Mouse (Mus musculus): ENCODE data around the gene Sptan1. TPM values are rescaled to one million over a fixed set of nuclear protein-coding genes. Genes with fewer than 3 reads are reported as not detected.
A peak's percentile ranks its signal among the peaks of the same experiment; 100 is the strongest.
"Not testable (repeated sequence)": the region's sequence is repeated elsewhere in the genome, so short reads cannot be mapped to it uniquely, and the experiment has no call there.

Gene Sptan1
- polyA plus RNA-seq, 1 experiment from 2014 or later = 93.0 TPM

- peak overlapping the region; percentile 77 for H3K27ac ChIP-seq (ENCODE audit: low read length)
- no peaks in the 10 kb centered on the region for H3K36me3 ChIP-seq (ENCODE audit: control insufficient read depth, insufficient read depth)
- H3K9me3 ChIP-seq (replicated peaks; ENCODE audit: control insufficient read depth, low read length) = no peaks in the 10 kb centered on the region
- peak overlapping the region; percentile 76 for H3K4me3 ChIP-seq (ENCODE audit: low read length)
- H3K9ac ChIP-seq (ENCODE audit: low read length) = peak overlapping the region; percentile 80
- 55% methylated on average over 11 of the region's 11 CpGs for WGBS
- H3K27me3 ChIP-seq (ENCODE audit: control insufficient read depth, insufficient read depth, low read length) = no peaks in the 10 kb centered on the region
- no peak for ATAC-seq (replicated peaks; ENCODE audit: extremely low read depth, insufficient read depth, low FRiP score)
- peak overlapping the region; percentile 77 for H3K4me2 ChIP-seq (ENCODE audit: low read depth, low read length)
- H3K4me1 ChIP-seq (ENCODE audit: control insufficient read depth, insufficient read depth, low read length) = peaks cover 4% of the 10 kb centered on the region; the same call in 1 of the 2 replicates
Observed at GRCm38 (mm10) chr2:30048101-30048501, 82.7 kb downstream of the Sptan1 start.

GRCm38 (mm10) chr2:30048699-30049388 is 83.5 kb downstream of the Sptan1 start, which contains the start of gene Wdr34:
Gene Wdr34, minus strand, starts transcription at chr2:30048881.
- H3K4me1 ChIP-seq (ENCODE audit: control insufficient read depth, insufficient read depth, low read length) = peaks cover 4% of the 10 kb centered on the region; the same call in 1 of the 2 replicates
- peak within 1 kb of the TSS; percentile 77 for H3K4me2 ChIP-seq (ENCODE audit: low read depth, low read length)
- H3K27ac ChIP-seq (ENCODE audit: low read length) = peak within 1 kb of the TSS; percentile 96
- peak within 1 kb of the TSS; percentile 80 for H3K9ac ChIP-seq (ENCODE audit: low read length)
- no peaks in the 10 kb centered on the region for H3K36me3 ChIP-seq (ENCODE audit: control insufficient read depth, insufficient read depth)
- ATAC-seq (replicated peaks; ENCODE audit: extremely low read depth, insufficient read depth, low FRiP score) = peak; percentile 95
- peak within 1 kb of the TSS; percentile 76 for H3K4me3 ChIP-seq (ENCODE audit: low read length)
- no peaks in the 10 kb centered on the region for H3K9me3 ChIP-seq (replicated peaks; ENCODE audit: control insufficient read depth, low read length)
- H3K27me3 ChIP-seq (ENCODE audit: control insufficient read depth, insufficient read depth, low read length) = no peaks in the 10 kb centered on the region
- under 1% methylated on average over 52 of the region's 54 CpGs for WGBS

GRCm38 (mm10) chr2:30049831-30050230 is 84.5 kb downstream of the Sptan1 start:
- no peaks in the 10 kb centered on the region for H3K27me3 ChIP-seq (ENCODE audit: control insufficient read depth, insufficient read depth, low read length)
- no peak overlapping the region for H3K9ac ChIP-seq (ENCODE audit: low read length)
- peak overlapping the region; percentile 31 for H3K27ac ChIP-seq (ENCODE audit: low read length)
- no peaks in the 10 kb centered on the region for H3K36me3 ChIP-seq (ENCODE audit: control insufficient read depth, insufficient read depth)
- no peaks in the 10 kb centered on the region for H3K9me3 ChIP-seq (replicated peaks; ENCODE audit: control insufficient read depth, low read length)
- H3K4me3 ChIP-seq (ENCODE audit: low read length) = no peak overlapping the region
- no peak overlapping the region for H3K4me2 ChIP-seq (ENCODE audit: low read depth, low read length)
- H3K4me1 ChIP-seq (ENCODE audit: control insufficient read depth, insufficient read depth, low read length) = peaks cover 4% of the 10 kb centered on the region; the same call in 1 of the 2 replicates
- WGBS = 63% methylated on average over 3 of the region's 3 CpGs
- ATAC-seq (replicated peaks; ENCODE audit: extremely low read depth, insufficient read depth, low FRiP score) = no peak

- 30% methylated on average over 6 of the region's 6 CpGs for WGBS
- H3K4me2 ChIP-seq (ENCODE audit: low read depth, low read length) = no peak overlapping the region
- no peak overlapping the region for H3K4me3 ChIP-seq (ENCODE audit: low read length)
- H3K27ac ChIP-seq (ENCODE audit: low read length) = no peak overlapping the region
- no peak overlapping the region for H3K9ac ChIP-seq (ENCODE audit: low read length)
- H3K27me3 ChIP-seq (ENCODE audit: control insufficient read depth, insufficient read depth, low read length) = no peaks in the 10 kb centered on the region
- peaks cover 4% of the 10 kb centered on the region; the same call in 1 of the 2 replicates for H3K4me1 ChIP-seq (ENCODE audit: control insufficient read depth, insufficient read depth, low read length)
- H3K9me3 ChIP-seq (replicated peaks; ENCODE audit: control insufficient read depth, low read length) = no peaks in the 10 kb centered on the region
- no peaks in the 10 kb centered on the region for H3K36me3 ChIP-seq (ENCODE audit: control insufficient read depth, insufficient read depth)
- ATAC-seq (replicated peaks; ENCODE audit: extremely low read depth, insufficient read depth, low FRiP score) = no peak
Observed at GRCm38 (mm10) chr2:30051992-30052761, 86.8 kb downstream of the Sptan1 start.

GRCm38 (mm10) chr2:30055310-30055709 is 90.0 kb downstream of the Sptan1 start:
- not testable (repeated sequence) for H3K4me1 ChIP-seq (ENCODE audit: control insufficient read depth, insufficient read depth, low read length); H3K9me3 ChIP-seq (replicated peaks; ENCODE audit: control insufficient read depth, low read length); H3K27me3 ChIP-seq (ENCODE audit: control insufficient read depth, insufficient read depth, low read length); H3K9ac ChIP-seq (ENCODE audit: low read length); H3K4me3 ChIP-seq (ENCODE audit: low read length); H3K27ac ChIP-seq (ENCODE audit: low read length); ATAC-seq (replicated peaks; ENCODE audit: extremely low read depth, insufficient read depth, low FRiP score); H3K4me2 ChIP-seq (ENCODE audit: low read depth, low read length); H3K36me3 ChIP-seq (ENCODE audit: control insufficient read depth, insufficient read depth)
- WGBS = 94% methylated on average over 3 of the region's 3 CpGs

GRCm38 (mm10) chr2:30056736-30057135 is 91.4 kb downstream of the Sptan1 start:
- H3K27me3 ChIP-seq (ENCODE audit: control insufficient read depth, insufficient read depth, low read length) = no peaks in the 10 kb centered on the region
- no peak for ATAC-seq (replicated peaks; ENCODE audit: extremely low read depth, insufficient read depth, low FRiP score)
- no peaks in the 10 kb centered on the region for H3K36me3 ChIP-seq (ENCODE audit: control insufficient read depth, insufficient read depth)
- no peak overlapping the region for H3K27ac ChIP-seq (ENCODE audit: low read length)
- no peaks in the 10 kb centered on the region for H3K4me1 ChIP-seq (ENCODE audit: control insufficient read depth, insufficient read depth, low read length)
- no peaks in the 10 kb centered on the region for H3K9me3 ChIP-seq (replicated peaks; ENCODE audit: control insufficient read depth, low read length)
- no peak overlapping the region for H3K9ac ChIP-seq (ENCODE audit: low read length)
- whole genome bisulfite sequencing = 70% methylated on average over 3 of the region's 3 CpGs
- H3K4me2 ChIP-seq (ENCODE audit: low read depth, low read length) = no peak overlapping the region
- no peak overlapping the region for H3K4me3 ChIP-seq (ENCODE audit: low read length)

GRCm38 (mm10) chr2:30057223-30057904 is 92.0 kb downstream of the Sptan1 start, which contains the start of gene Set:
Gene Set, plus strand, starts transcription at chr2:30057378.
- WGBS = 48% methylated on average over 12 of the region's 12 CpGs
- Histone ChIP-seq H3K4me2 (ENCODE audit: low read depth, low read length) (no peak within 1 kb of the TSS), H3K27me3 (ENCODE audit: control insufficient read depth, insufficient read depth, low read length) (no peaks in the 10 kb centered on the region), H3K36me3 (ENCODE audit: control insufficient read depth, insufficient read depth) (no peaks in the 10 kb centered on the region), H3K4me3 (ENCODE audit: low read length) (no peak within 1 kb of the TSS), H3K9me3 (replicated peaks; ENCODE audit: control insufficient read depth, low read length) (no peaks in the 10 kb centered on the region), H3K9ac (ENCODE audit: low read length) (no peak within 1 kb of the TSS), H3K27ac (ENCODE audit: low read length) (no peak within 1 kb of the TSS), H3K4me1 (ENCODE audit: control insufficient read depth, insufficient read depth, low read length) (no peaks in the 10 kb centered on the region)
- ATAC-seq (replicated peaks; ENCODE audit: extremely low read depth, insufficient read depth, low FRiP score) = no peak

GRCm38 (mm10) chr2:30058418-30058817 is 93.1 kb downstream of the Sptan1 start:
- H3K4me2 ChIP-seq (ENCODE audit: low read depth, low read length) = no peak overlapping the region
- 59% methylated on average over 5 of the region's 5 CpGs for WGBS
- no peaks in the 10 kb centered on the region for H3K9me3 ChIP-seq (replicated peaks; ENCODE audit: control insufficient read depth, low read length)
- H3K27me3 ChIP-seq (ENCODE audit: control insufficient read depth, insufficient read depth, low read length) = no peaks in the 10 kb centered on the region
- no peaks in the 10 kb centered on the region for H3K36me3 ChIP-seq (ENCODE audit: control insufficient read depth, insufficient read depth)
- ATAC-seq (replicated peaks; ENCODE audit: extremely low read depth, insufficient read depth, low FRiP score) = no peak
- no peak overlapping the region for H3K9ac ChIP-seq (ENCODE audit: low read length)
- no peak overlapping the region for H3K27ac ChIP-seq (ENCODE audit: low read length)
- H3K4me3 ChIP-seq (ENCODE audit: low read length) = no peak overlapping the region
- H3K4me1 ChIP-seq (ENCODE audit: control insufficient read depth, insufficient read depth, low read length) = peaks cover 2% of the 10 kb centered on the region

Measured in heart, embryonic 16.5 days (tissue).